Mouse (Mus musculus) MEL (cell line): ENCODE measurements around the gene Tiam1. TPM values are rescaled to one million over a fixed set of nuclear protein-coding genes. Genes with fewer than 3 reads are reported as not detected.

Experiments used
- DNase-seq: peaks from one replicate; pipeline ENCODE4 v3.0.0; 2011; ENCODE audit warnings: low read depth, low spot score
- H3K27ac ChIP-seq: 2 replicates; pipeline ENCODE4 v1.5.1; 2012; ENCODE audit warnings: low read depth, mild to moderate bottlenecking, control low read depth, low read length, moderate library complexity; ENCODE audit not compliant: control insufficient read depth
- H3K27me3 ChIP-seq, 2 experiments: fragments of 150-350 bp in 1 of 2; sonication (generic) in 1 of 2; 2 replicates each; pipeline ENCODE4 v1.6.1; 2012; ENCODE audit warnings: low read length in 2 of 2, mild to moderate bottlenecking in 2 of 2, improper control_type of control experiment in 1 of 2, moderate library complexity in 1 of 2; ENCODE audit not compliant: insufficient read depth in 2 of 2, control insufficient read depth in 1 of 2
- H3K36me3 ChIP-seq, 2 experiments: 2 replicates each; pipeline ENCODE4 v1.6.1; 2012 to 2014; ENCODE audit warnings: low read length in 2 of 2, improper control_type of control experiment in 1 of 2, inconsistent platforms in 1 of 2, mild to moderate bottlenecking in 1 of 2; ENCODE audit not compliant: insufficient read depth in 2 of 2, control insufficient read depth in 1 of 2
- H3K4me1 ChIP-seq, 2 experiments: fragments of 150-350 bp in 1 of 2; sonication (generic) in 1 of 2; 2 replicates each; pipeline ENCODE4 v1.6.1; 2012; ENCODE audit warnings: low read length in 2 of 2, improper control_type of control experiment in 1 of 2, mild to moderate bottlenecking in 1 of 2; ENCODE audit not compliant: insufficient read depth in 2 of 2, control insufficient read depth in 1 of 2
- H3K4me3 ChIP-seq, 2 experiments: fragments of 150-350 bp in 1 of 2; sonication (generic) in 1 of 2; 2 replicates each; pipeline ENCODE4 v1.5.1; 2012; ENCODE audit warnings: low read depth in 2 of 2, low read length in 2 of 2, mild to moderate bottlenecking in 2 of 2, moderate library complexity in 2 of 2, control low read depth in 1 of 2, improper control_type of control experiment in 1 of 2; ENCODE audit not compliant: control insufficient read depth in 1 of 2, insufficient read depth in 1 of 2
- H3K79me2 ChIP-seq: 2 replicates; pipeline ENCODE4 v1.6.1; 2012; ENCODE audit warnings: mild to moderate bottlenecking, low read length, moderate library complexity; ENCODE audit not compliant: control insufficient read depth, poor library complexity, insufficient read depth
- H3K9ac ChIP-seq: 2 replicates; pipeline ENCODE4 v1.6.1; 2012; ENCODE audit warnings: low read depth, mild to moderate bottlenecking, control low read depth, low read length, moderate library complexity; ENCODE audit not compliant: control insufficient read depth, poor library complexity, severe bottlenecking
- H3K9me3 ChIP-seq: fragments of 150-350 bp; sonication (generic); replicated peaks from 2 replicates; pipeline ENCODE4 v1.6.1; 2012; ENCODE audit warnings: mild to moderate bottlenecking, low read length, improper control_type of control experiment, moderate library complexity; ENCODE audit not compliant: insufficient read depth
- CTCF ChIP-seq, 3 experiments: IDR thresholded peaks in 2 of 3; conservative IDR thresholded peaks in 1 of 3; 2 replicates each; pipeline ENCODE4 v1.5.1; 2011 to 2012; ENCODE audit warnings: low read length in 3 of 3, low read depth in 2 of 3, mild to moderate bottlenecking in 2 of 3, improper control_type of control experiment in 1 of 3, inconsistent platforms in 1 of 3, mixed read lengths in 1 of 3, moderate library complexity in 1 of 3; ENCODE audit not compliant: control insufficient read depth in 1 of 3, insufficient read depth in 1 of 3, poor library complexity in 1 of 3, severe bottlenecking in 1 of 3
- E2F4 ChIP-seq: IDR thresholded peaks from 2 replicates; pipeline ENCODE4 v1.6.1; 2011; ENCODE audit warnings: low read depth, low read length, improper control_type of control experiment, borderline replicate concordance
- EP300 ChIP-seq, 2 experiments: IDR thresholded peaks; 2 replicates each; pipeline ENCODE4 v1.6.1; 2011; ENCODE audit warnings: improper control_type of control experiment in 2 of 2, low read length in 2 of 2, low read depth in 1 of 2, mild to moderate bottlenecking in 1 of 2
- GABPA ChIP-seq: IDR thresholded peaks from 2 replicates; pipeline ENCODE4 v1.6.1; 2012; ENCODE audit warnings: low read depth, mild to moderate bottlenecking, inconsistent platforms, low read length, improper control_type of control experiment, moderate library complexity
- GATA1 ChIP-seq: IDR thresholded peaks from 2 replicates; pipeline ENCODE4 v1.6.1; 2011; ENCODE audit warnings: low read depth, low read length, improper control_type of control experiment
- HCFC1 ChIP-seq: IDR thresholded peaks from 2 replicates; pipeline ENCODE4 v1.6.1; 2012; ENCODE audit warnings: low read depth, mild to moderate bottlenecking, inconsistent platforms, low read length, improper control_type of control experiment, moderate library complexity
- KAT2A ChIP-seq: conservative IDR thresholded peaks from 2 replicates; pipeline ENCODE4 v1.6.1; 2012; ENCODE audit warnings: low read depth, low read length, improper control_type of control experiment, inconsistent platforms
- MEF2A ChIP-seq: IDR thresholded peaks from 2 replicates; pipeline ENCODE4 v1.6.1; 2014; ENCODE audit warnings: low read depth, mild to moderate bottlenecking, inconsistent platforms, low read length, improper control_type of control experiment; ENCODE audit not compliant: poor library complexity, insufficient replicate concordance, severe bottlenecking; ENCODE audit errors: extremely low read depth
- MXI1 ChIP-seq: IDR thresholded peaks from 2 replicates; pipeline ENCODE4 v1.6.1; 2011; ENCODE audit warnings: mild to moderate bottlenecking, low read depth, low read length, improper control_type of control experiment
- MYB ChIP-seq: IDR thresholded peaks from 2 replicates; pipeline ENCODE4 v1.6.1; 2011; ENCODE audit warnings: mild to moderate bottlenecking, low read depth, low read length, improper control_type of control experiment
- MYC ChIP-seq: IDR thresholded peaks from 2 replicates; pipeline ENCODE4 v1.6.1; 2011; ENCODE audit warnings: low read depth, mild to moderate bottlenecking, low read length, improper control_type of control experiment, moderate library complexity
- POLR2AphosphoS5 ChIP-seq: IDR thresholded peaks from 2 replicates; pipeline ENCODE4 v1.6.1; 2012; ENCODE audit warnings: low read depth, borderline replicate concordance, mild to moderate bottlenecking, inconsistent platforms, low read length, moderate library complexity, mixed read lengths
- RAD21 ChIP-seq: IDR thresholded peaks from 2 replicates; pipeline ENCODE4 v1.6.1; 2011; ENCODE audit warnings: mild to moderate bottlenecking, low read depth, low read length, improper control_type of control experiment
- SMC3 ChIP-seq: IDR thresholded peaks from 2 replicates; pipeline ENCODE4 v1.6.1; 2011; ENCODE audit warnings: low read depth, low read length, improper control_type of control experiment
- TCF12 ChIP-seq: IDR thresholded peaks from 2 replicates; pipeline ENCODE4 v1.6.1; 2014; ENCODE audit warnings: low read depth, mild to moderate bottlenecking, inconsistent platforms, low read length, improper control_type of control experiment, moderate library complexity
- USF1 ChIP-seq: IDR thresholded peaks from 2 replicates; pipeline ENCODE4 v1.6.1; 2014; ENCODE audit warnings: low read depth, mild to moderate bottlenecking, inconsistent platforms, low read length, improper control_type of control experiment, moderate library complexity
- USF2 ChIP-seq, 2 experiments: IDR thresholded peaks; 2 replicates each; pipeline ENCODE4 v1.6.1; 2011 to 2012; ENCODE audit warnings: improper control_type of control experiment in 2 of 2, low read length in 2 of 2, borderline replicate concordance in 1 of 2, inconsistent platforms in 1 of 2, low read depth in 1 of 2, mild to moderate bottlenecking in 1 of 2; ENCODE audit not compliant: insufficient read depth in 1 of 2
- ZC3H11A ChIP-seq: IDR thresholded peaks from 2 replicates; pipeline ENCODE4 v1.6.1; 2012; ENCODE audit warnings: low read depth, mild to moderate bottlenecking, inconsistent platforms, low read length, improper control_type of control experiment
- ZNF384 ChIP-seq: IDR thresholded peaks from 2 replicates; pipeline ENCODE4 v1.6.1; 2012; ENCODE audit warnings: low read depth, mild to moderate bottlenecking, inconsistent platforms, low read length, improper control_type of control experiment
- polyA plus RNA-seq, 2 experiments: library from polyadenylated mRNA; stranded (reverse) in 1 of 2; unstranded in 1 of 2; fragments of >175 nt in 1 of 2; fragments of >200 nt in 1 of 2; gene quantifications; 2 replicates each; pipeline versions ENCODE4 v1.2.1 to v1.2.4; 2012; ENCODE audit warnings: low replicate concordance in 2 of 2, low read depth in 1 of 2; ENCODE audit not compliant: insufficient read length in 2 of 2, insufficient read depth in 1 of 2, missing spikeins in 1 of 2
- total RNA-seq: library from RNA; depleted of rRNA; stranded (reverse); fragments of 300-350 nt; gene quantifications from 2 replicates; pipeline ENCODE4 v1.2.3, GENCODE M21; 2012

The Tiam1 gene
- total and polyA plus RNA-seq, 3 experiments, result 15.0 to 23.9 (median 19.9) TPM

GRCm38 (mm10) chr16:90169863-90170630 is 26.5 kb upstream of the Tiam1 start:
- H3K4me3 ChIP-seq, result no peak overlapping the region
- H3K27me3 ChIP-seq, result no peaks in the 10 kb centered on the region
- H3K79me2 ChIP-seq, result no peaks in the 10 kb centered on the region
- H3K27ac ChIP-seq, result no peak overlapping the region
- no peaks in the 10 kb centered on the region for H3K9me3 ChIP-seq
- H3K9ac ChIP-seq, result no peak overlapping the region
- H3K4me1 ChIP-seq, result no peaks in the 10 kb centered on the region
- no peak for DNase-seq
- H3K36me3 ChIP-seq, result no peaks in the 10 kb centered on the region
- no peak for TF ChIP-seq TCF12
- TF ChIP-seq ZNF384, result peak; percentile 83
- no peak for TF ChIP-seq CTCF (IDR thresholded peaks at IDR 0.05 in 2 of 3, conservative IDR thresholded peaks at IDR 0.05 in 1 of 3; ENCODE audit: control insufficient read depth in 1 of 3, insufficient read depth in 1 of 3, low read depth in 2 of 3, low read length in 3 of 3, poor library complexity in 1 of 3, severe bottlenecking in 1 of 3)
- TF ChIP-seq E2F4, result no peak

GRCm38 (mm10) chr16:90167646-90168045 is 24.1 kb upstream of the Tiam1 start:
- peak; percentile 88 for DNase-seq
- TF ChIP-seq GABPA, result no peak
- TF ChIP-seq KAT2A, result no peak
- TF ChIP-seq EP300 (IDR thresholded peaks at IDR 0.05; ENCODE audit: low read depth in 1 of 2, low read length in 2 of 2), result no peak
- no peak for TF ChIP-seq USF1
- no peak for TF ChIP-seq MYC
- no peak for TF ChIP-seq GATA1
- no peak for TF ChIP-seq MXI1
- TF ChIP-seq POLR2AphosphoS5, result no peak
- no peak for TF ChIP-seq USF2 (IDR thresholded peaks at IDR 0.05; ENCODE audit: borderline replicate concordance in 1 of 2, insufficient read depth in 1 of 2, low read depth in 1 of 2, low read length in 2 of 2)
- TF ChIP-seq MYB, result no peak
- no peak for TF ChIP-seq HCFC1
- peak in 2 of 3 experiments; percentile 88 to 100; a peak in 5 of 6 replicates for TF ChIP-seq CTCF (IDR thresholded peaks at IDR 0.05 in 2 of 3, conservative IDR thresholded peaks at IDR 0.05 in 1 of 3; ENCODE audit: control insufficient read depth in 1 of 3, insufficient read depth in 1 of 3, low read depth in 2 of 3, low read length in 3 of 3, poor library complexity in 1 of 3, severe bottlenecking in 1 of 3)
- peak; percentile 99 for TF ChIP-seq SMC3
- no peak for TF ChIP-seq MEF2A
- TF ChIP-seq RAD21, result peak; percentile 99
- no peak for TF ChIP-seq E2F4
- TF ChIP-seq ZC3H11A, result peak; percentile 97
- H3K27me3 ChIP-seq, result no peaks in the 10 kb centered on the region

More at GRCm38 (mm10) chr16:90167646-90168045, 24.1 kb upstream of the Tiam1 start:
- Histone ChIP-seq H3K79me2 (no peaks in the 10 kb centered on the region), H3K36me3 (no peaks in the 10 kb centered on the region), H3K9ac (no peak overlapping the region), H3K9me3 (no peaks in the 10 kb centered on the region), H3K4me1 (no peaks in the 10 kb centered on the region), H3K27ac (no peak overlapping the region), H3K4me3 (no peak overlapping the region)
